Mouse (Mus musculus) brain, embryonic 14.5 days (tissue): ENCODE results near the gene Rtkn2. TPM values are rescaled to one million over a fixed set of nuclear protein-coding genes. Genes with fewer than 3 reads are reported as not detected.

Source experiments
- DNase-seq: peaks from one replicate; pipeline ENCODE4 v3.0.0-alpha.2; 2011; ENCODE audit warnings: low read depth
- CTCF ChIP-seq: fragments of 200-500 bp; IDR thresholded peaks from 2 replicates; pipeline ENCODE4 v1.5.1; 2012; ENCODE audit warnings: inconsistent platforms, mild to moderate bottlenecking, moderate library complexity, borderline replicate concordance; ENCODE audit not compliant: insufficient read depth, insufficient read length; ENCODE audit errors: extremely low read depth
- POLR2A ChIP-seq: fragments of 200-500 bp; IDR thresholded peaks from 2 replicates; pipeline ENCODE4 v1.6.1; 2012; ENCODE audit warnings: mild to moderate bottlenecking, inconsistent platforms, borderline replicate concordance; ENCODE audit not compliant: poor library complexity, insufficient read depth, insufficient read length, severe bottlenecking; ENCODE audit errors: extremely low read depth
- polyA plus RNA-seq: library from polyadenylated mRNA; depleted of rRNA; stranded (reverse); fragments of >200 nt; gene quantifications from 2 replicates; pipeline ENCODE4 v1.2.3, GENCODE M21; 2012

Gene Rtkn2
- polyA plus RNA-seq, 1 experiment, result 2.7 TPM

DNA sequence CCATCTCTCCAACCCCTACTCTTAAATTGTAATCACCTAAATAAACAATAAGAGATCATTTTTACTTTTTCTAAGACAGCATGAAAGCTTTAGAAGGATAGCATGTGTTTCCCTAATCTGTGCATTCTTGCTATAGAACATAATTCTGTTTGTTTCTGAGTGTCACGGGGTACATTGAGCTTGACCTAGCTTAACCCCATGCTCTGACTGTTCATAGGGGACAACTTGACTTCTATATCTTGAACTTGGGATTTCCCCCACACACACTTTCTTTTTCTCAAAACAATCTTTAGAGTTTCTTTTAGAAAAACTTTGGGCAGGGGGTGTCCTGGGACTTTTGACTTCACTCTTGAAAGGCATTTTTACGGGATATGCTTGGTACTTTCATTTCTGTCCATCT is 41.4 kb downstream of the Rtkn2 start:
- no peak for DNase-seq
- no peak for TF ChIP-seq CTCF
- no peak for TF ChIP-seq POLR2A

DNA sequence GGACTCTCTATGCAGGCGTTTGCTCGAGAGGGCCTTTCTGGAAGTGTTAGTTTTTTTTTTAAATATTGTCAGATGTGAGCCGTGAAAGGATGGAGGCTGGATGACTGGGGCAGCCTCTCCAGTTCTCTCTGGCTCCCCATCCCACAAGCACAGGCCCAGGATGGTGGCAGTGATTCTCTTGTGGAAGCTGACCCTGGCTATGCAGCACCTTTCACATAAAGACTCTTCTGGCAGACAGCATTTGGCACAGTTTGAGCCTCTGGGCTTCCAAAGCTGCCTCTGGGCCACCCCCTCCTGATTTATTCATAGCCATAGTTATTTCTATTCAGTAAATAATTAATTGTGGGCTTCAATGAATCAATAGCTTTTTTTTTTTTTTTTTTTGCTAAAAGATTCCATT is 46.3 kb downstream of the Rtkn2 start:
- DNase-seq, result peak; percentile 68
- TF ChIP-seq POLR2A (no peak), CTCF (no peak)

DNA sequence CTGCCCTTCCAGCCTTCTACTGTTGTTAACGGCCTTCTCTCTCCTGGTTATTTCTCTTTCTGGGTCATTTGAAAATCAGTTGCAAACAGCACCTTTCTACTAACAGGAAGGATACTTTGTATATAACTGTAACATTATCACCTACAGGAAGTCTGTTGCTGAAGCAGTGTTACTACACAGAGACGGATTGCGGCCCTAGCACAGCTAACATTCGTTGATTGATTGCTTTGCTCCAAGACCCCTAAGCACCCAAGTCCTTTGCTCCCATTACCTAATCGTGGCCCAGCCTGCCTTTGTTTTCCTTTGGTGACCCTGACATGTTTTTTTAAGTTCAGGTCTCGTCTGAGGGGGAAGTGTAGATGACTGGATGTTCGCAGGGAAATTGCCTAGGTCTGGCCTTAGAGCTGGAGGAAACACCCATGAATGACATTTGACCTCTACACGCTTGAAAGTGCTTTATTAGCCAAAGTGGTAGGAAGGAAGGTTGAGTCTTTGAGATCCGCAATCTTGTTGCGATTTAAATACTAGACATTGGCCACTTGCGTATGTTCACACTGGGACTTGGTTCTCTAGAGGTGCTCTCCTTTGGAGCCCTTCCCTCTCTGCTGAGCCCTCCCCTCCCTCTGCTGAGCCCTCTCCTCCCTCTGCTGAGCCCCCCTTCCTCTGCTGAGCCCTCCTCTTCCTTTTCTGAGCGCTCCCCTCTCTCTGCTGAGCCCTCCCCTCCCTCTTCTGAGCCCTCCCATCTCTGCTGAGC is 49.1 kb downstream of the Rtkn2 start:
- TF ChIP-seq CTCF (no peak), POLR2A (no peak)
- DNase-seq, result no peak

DNA sequence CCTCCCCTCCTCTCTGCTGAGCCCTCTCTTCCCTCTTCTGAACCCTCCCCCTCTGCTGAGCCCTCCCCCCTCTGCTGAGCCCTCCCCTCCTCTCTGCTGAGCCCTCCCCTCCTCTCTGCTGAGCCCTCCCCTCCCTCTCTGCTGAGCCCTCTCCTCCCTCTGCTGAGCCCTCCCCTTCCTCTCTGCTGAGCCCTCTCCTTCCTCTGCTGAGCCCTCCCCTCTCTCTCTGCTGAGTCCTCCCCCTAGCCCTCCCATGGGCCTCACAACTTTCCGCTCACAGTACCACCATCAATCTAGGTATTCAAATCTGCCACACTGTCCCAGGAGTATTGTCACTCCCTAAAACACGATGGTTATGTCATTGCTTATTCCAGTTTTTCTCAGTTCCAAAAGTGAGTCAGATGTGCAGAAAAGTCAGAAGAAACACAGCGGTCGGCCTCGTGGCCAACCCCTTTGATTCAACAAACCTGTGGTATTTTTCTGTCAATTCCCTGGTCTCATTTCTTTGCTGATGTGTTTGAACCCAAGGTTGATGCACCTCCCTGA is 49.8 kb downstream of the Rtkn2 start:
- no peak for DNase-seq
- TF ChIP-seq CTCF (no peak), POLR2A (no peak)

DNA sequence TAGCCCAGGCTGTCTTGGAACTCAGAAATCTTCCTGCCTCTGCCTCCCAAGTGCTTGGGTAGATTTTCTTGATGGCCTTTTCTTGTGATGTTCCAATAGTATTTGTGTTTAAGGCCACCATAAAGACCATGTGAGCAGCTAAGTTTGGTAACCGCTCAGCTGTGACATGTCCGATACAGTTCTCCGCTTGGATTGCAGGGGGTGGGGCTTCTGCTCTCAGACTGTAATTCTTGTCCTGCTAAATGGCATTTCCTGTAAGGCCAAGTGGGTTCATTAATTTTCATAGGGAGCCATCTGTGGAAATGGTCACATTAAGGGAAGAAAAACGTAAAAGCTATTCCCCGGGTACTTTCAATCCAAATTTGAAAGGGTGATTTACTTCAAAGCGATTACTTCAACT is 50.7 kb downstream of the Rtkn2 start:
- TF ChIP-seq CTCF, result no peak
- TF ChIP-seq POLR2A, result no peak

DNA sequence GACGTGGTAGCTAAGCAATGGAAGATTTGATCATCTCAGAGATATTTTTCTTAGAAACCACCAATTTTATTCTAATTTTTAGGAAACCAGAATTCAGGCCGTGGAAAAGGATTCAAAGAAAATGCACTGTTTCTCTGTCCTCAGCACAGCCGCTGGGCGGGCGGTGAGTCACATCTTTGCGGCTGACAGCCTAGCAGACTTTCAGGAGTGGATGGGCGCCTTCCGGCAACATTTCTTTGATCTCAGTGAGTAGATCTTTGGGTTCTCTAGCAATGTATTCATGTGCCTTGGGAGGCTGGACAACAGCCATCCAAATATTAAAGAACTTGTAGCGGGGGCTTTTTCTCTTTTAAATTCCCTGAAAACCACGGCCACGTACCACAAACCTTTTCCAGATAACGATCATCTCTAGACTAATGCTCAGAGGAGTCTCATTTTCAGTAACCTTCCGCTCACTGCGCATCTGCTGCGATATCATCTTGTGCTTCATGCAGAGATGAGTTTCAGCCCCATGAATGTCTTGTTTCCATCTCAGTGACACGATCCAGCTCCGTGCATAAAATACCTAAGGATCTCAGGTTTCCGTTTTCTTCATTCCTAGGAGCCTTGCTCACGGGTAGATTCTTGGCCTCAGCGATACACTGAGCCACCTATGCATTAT is 56.5 kb downstream of the Rtkn2 start:
- DNase-seq, result no peak
- TF ChIP-seq POLR2A, result no peak
- no peak for TF ChIP-seq CTCF

More for the DNA sequence above, 50.7 kb downstream of the Rtkn2 start:
- no peak for DNase-seq

DNA sequence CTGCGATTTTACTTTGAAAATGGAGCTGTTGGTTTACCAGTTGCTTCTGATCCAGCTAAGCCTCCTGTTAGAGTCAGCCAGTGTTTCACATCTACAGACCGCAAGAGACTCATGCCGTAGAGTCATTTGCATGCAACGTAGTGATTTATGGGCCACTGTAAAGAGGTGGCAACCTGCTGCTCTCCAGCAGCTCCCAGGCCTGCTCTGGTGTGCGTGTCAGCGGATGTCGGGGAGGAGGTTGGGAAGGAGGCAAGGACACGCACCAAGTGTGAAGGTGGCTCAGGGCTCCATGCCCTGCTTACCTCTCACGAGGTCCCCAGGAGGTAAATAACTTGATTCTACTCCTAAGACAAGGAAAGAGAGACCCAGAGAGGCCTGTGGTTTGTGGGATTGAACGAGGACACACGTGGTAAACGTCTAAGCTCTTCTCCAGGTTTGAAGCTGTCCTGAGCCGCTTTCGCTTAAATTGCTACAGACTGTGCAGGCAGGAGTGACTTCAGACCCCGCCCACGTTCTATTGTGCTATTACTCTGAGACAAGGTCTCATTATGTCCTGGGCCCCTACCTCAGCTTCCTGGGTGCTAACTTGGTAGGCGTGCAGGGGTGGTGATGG is 57.1 kb downstream of the Rtkn2 start:
- TF ChIP-seq POLR2A (no peak), CTCF (no peak)
- no peak for DNase-seq

DNA sequence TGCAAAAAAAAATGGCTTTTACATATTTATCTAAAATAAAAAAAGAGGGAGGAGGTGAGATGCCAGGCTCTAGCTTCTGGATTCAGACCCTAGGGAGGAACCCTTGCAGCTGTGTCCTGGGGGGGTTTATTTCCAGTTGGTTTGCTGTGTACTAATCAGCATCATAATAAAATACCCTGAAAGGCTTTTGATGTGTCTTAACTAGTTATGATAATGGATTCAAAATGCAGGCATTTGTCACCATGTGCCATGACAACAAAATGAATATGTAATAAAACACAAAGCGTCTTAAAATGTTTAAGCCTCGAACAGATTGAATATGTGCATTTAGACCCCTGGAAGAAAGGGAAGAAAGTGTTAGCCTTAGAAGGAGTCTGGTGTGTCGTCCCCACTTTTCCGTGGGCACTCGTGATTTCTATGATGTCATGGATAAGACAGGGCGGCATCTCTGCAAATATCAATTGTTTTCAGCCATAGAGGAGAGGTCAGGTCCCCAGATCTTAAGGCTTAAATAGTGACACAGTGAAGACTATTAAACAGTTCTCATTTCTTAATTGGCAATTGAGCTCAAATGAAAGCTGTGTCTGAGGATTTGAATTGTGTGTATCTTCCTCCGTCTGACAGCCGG is 59.7 kb downstream of the Rtkn2 start:
- DNase-seq, result peak; percentile 67
- TF ChIP-seq CTCF (no peak), POLR2A (no peak)

DNA sequence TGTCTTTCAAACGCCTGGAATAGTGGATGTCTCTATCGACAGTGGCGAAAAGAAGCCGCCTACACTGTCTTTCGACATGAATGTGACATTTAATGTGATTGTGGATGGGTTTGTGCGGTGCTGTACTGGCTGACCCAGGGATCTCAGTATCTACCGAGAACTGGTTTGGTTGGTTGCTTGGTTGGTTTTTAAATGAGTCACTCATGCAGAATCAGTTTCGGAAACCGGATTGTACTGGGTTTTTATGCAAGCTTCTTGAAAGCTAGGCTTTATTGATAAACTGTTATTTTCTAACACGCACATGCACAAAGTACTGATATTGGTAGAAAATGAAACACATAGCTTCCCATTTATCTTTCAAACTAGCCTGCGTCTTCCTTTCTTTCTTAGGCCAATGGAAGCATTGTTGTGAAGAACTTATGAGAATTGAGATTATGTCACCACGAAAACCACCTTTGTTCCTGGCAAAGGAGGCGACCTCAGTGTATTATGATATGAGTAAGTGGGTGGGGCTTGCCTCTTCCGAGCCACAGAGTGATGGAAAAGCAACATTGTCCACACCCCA is 60.4 kb downstream of the Rtkn2 start:
- DNase-seq, result peak; percentile 64

DNA sequence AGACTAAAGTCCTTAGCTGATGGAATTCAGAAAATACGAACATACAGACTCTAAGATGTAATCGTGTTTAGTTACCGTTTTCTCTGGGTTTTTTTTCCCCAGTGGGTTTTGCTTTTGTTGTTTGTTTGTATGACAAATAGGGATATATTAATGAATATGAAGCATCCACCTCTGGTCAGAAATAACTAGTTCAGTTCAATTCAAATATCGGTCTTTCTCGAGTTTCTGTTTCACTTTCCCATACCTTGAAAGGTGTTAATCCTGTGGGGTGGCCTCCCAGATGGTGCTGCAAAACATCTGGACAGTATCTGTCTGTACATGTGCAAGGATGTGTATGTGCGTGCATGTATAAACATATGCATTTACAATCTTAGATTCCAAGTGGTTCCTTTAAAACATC is 61.0 kb downstream of the Rtkn2 start:
- TF ChIP-seq POLR2A (no peak), CTCF (no peak)
- DNase-seq, result no peak

More for the DNA sequence above, 60.4 kb downstream of the Rtkn2 start:
- TF ChIP-seq CTCF, result no peak
- no peak for TF ChIP-seq POLR2A

DNA sequence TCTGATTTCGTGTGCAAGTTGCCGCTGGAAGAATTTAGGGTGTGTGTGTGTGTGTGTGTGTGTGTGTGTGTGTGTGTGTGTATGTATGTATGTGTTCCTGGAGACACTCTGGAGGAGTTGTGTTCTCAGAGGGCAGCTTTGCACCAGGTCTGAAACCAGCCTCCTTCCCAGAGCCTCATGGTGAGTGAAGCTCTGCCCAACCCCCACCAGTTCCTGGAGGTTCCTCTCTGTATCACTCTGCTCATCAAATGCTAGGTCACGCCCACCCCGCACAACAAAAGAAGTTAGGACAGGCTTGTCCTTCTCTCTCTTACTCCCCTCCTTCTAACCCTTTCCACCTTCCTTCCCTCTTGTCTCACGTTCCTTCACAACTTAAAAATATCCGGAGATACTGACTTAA is 64.6 kb downstream of the Rtkn2 start:
- DNase-seq, result no peak

DNA sequence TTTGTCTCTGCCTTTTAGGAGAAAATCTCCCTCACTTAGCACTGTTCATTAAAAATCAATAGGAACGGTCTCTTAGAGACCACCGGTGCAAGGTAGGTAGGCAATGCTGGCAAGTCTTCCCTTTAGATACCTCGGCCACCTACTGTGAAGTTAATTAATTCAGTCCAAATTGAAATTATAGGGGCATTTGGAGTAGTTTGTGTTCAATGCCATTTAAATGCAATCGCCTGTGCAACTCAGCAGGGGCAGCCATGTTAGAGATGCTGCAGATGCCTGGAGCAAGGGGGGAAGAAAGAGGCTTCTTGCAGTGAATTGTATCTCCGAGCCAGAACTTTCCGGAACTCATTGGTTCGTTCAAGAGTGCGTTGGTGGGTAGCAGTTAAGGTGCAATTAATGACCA is 65.5 kb downstream of the Rtkn2 start:
- DNase-seq, result peak; percentile 57
- TF ChIP-seq POLR2A (no peak), CTCF (no peak)

More for the DNA sequence above, 64.6 kb downstream of the Rtkn2 start:
- TF ChIP-seq CTCF (no peak), POLR2A (no peak)
